Comparison of ENCODE assay signal across 1 mouse cellular context in genomic region chr17:46436672-46437366, GRCm38 (mm10).
TF ChIP-seq lines count a peak whose summit lies in the region.

No protein-coding gene starts in this region.

TF ChIP-seq in CH12.LX, 34 proteins besides CTCF, POLR2A, EP300 and RAD21:
- TF ChIP-seq SMC3 (IDR thresholded peaks at IDR 0.05; ENCODE audit: low read depth, low read length): peak; percentile 64
- no peak for TF ChIP-seq ETS1 (conservative IDR thresholded peaks at IDR 0.05; ENCODE audit: low read depth, low read length)
TF ChIP-seq in CH12.LX: peak in this region for 1.
